Mouse (Mus musculus) lung, adult 2 months (tissue): Measurements from ENCODE around the gene Ccl25.

Experiments
- CTCF ChIP-seq: fragments of 200-500 bp; IDR thresholded peaks from 2 replicates; pipeline ENCODE4 v1.5.1; 2011; ENCODE audit warnings: mild to moderate bottlenecking, low read length, control low read depth; ENCODE audit not compliant: insufficient read depth
- POLR2A ChIP-seq: fragments of 200-500 bp; IDR thresholded peaks from 2 replicates; pipeline ENCODE4 v1.6.1; 2011; ENCODE audit warnings: low read depth, mild to moderate bottlenecking, control low read depth, low read length, borderline replicate concordance; ENCODE audit errors: extremely low read depth

DNA sequence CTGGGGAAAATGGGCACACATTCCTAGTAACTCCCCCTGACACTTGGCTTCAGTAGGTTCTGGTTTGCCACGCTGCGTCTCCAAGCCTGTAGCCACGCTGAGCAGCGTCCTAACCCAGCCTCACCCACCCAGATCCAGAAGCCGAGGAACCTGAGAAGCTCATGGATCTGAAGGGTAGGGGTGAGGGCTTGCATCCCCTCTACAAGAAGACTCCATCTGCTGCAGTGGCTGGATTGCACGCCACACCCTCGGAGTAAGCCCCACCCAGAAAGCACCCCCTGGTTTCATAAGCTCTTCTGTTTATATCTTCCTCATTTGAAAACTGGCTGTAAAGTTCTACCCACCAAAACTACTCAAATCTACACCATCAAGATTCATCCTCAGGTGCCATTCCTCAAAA is 22.7 kb downstream of the Ccl25 start:
- TF ChIP-seq CTCF, result no peak
- no peak for TF ChIP-seq POLR2A
